Mouse (Mus musculus) heart, postnatal 0 days (tissue): ENCODE data around the gene Btaf1. TPM values are rescaled to one million over a fixed set of nuclear protein-coding genes. Genes with fewer than 3 reads are reported as not detected.

Experiments used
- ATAC-seq: fragments of 200-750 bp; cut with Nextera tagmentation; 2 replicates; pipeline ENCODE4 v1.8.0; 2017; ENCODE audit warnings: low read depth, moderate number of reproducible peaks, moderate library complexity; ENCODE audit not compliant: insufficient read depth
- DNase-seq: peaks from one replicate; pipeline ENCODE4 v3.0.0-alpha.2; 2016; ENCODE audit warnings: low spot score
- H3K27ac ChIP-seq: fragments of 300-500 bp; sonication (generic); 2 replicates; pipeline ENCODE4 v1.5.1; 2014; ENCODE audit warnings: low read depth, mild to moderate bottlenecking
- H3K27me3 ChIP-seq: fragments of 300-500 bp; sonication (generic); 2 replicates; pipeline ENCODE4 v1.6.1; 2014; ENCODE audit warnings: low read length, mixed read lengths; ENCODE audit not compliant: control insufficient read depth, insufficient read depth
- H3K36me3 ChIP-seq: fragments of 300-500 bp; sonication (generic); replicated peaks from 2 replicates; pipeline ENCODE4 v1.6.1; 2014; ENCODE audit warnings: low read length, mixed read lengths; ENCODE audit not compliant: control insufficient read depth, insufficient read depth
- H3K4me1 ChIP-seq: fragments of 300-500 bp; sonication (generic); 2 replicates; pipeline ENCODE4 v1.6.1; 2014; ENCODE audit warnings: antibody characterized with exemption; ENCODE audit not compliant: control insufficient read depth, insufficient read depth
- H3K4me2 ChIP-seq: fragments of 300-500 bp; sonication (generic); 2 replicates; pipeline ENCODE4 v1.6.1; 2014; ENCODE audit warnings: low read depth, mild to moderate bottlenecking, low read length, moderate library complexity
- H3K4me3 ChIP-seq: fragments of 300-500 bp; sonication (generic); 2 replicates; pipeline ENCODE4 v1.5.1; 2014; ENCODE audit warnings: low read depth, low read length
- H3K9ac ChIP-seq: fragments of 300-500 bp; sonication (generic); replicated peaks from 2 replicates; pipeline ENCODE4 v1.6.1; 2014; ENCODE audit warnings: low read depth, low read length, mixed read lengths
- H3K9me3 ChIP-seq: fragments of 300-500 bp; sonication (generic); replicated peaks from 2 replicates; pipeline ENCODE4 v1.6.1; 2016; ENCODE audit warnings: low read length; ENCODE audit not compliant: control insufficient read depth
- CTCF ChIP-seq: IDR thresholded peaks from 2 replicates; pipeline ENCODE4 v1.5.1; 2016; ENCODE audit warnings: antibody characterized with exemption, control low read depth, low read depth
- EP300 ChIP-seq: IDR thresholded peaks from 2 replicates; pipeline ENCODE4 v1.6.1; 2016; ENCODE audit warnings: antibody characterized with exemption, low read depth
- WGBS: fragments of 180-500 bp; shearing (Covaris S2); extraction: QIAGEN DNeasy Blood & Tissue Kit; methylation state at CpG from one replicate; pipeline ENCODE4 v1.1.7; 2014; 5-methylcytosine and 5-hydroxymethylcytosine counted together
- polyA plus RNA-seq: library from polyadenylated mRNA; unstranded; fragments of >200 nt; fragmentation: Nextera tagmentation; extraction: Ambion mirVana; gene quantifications from 2 replicates; pipeline ENCODE4 v1.2.1, GENCODE M21; 2015
- total RNA-seq: library from RNA; depleted of rRNA; stranded (reverse); fragments of >200 nt; gene quantifications from 2 replicates; pipeline ENCODE4 v1.2.3, GENCODE M21; 2014; ENCODE audit warnings: low replicate concordance; rRNA removed

Btaf1 gene
- total and polyA plus RNA-seq, 2 experiments from 2014 or later: 2.9 to 12.6 TPM

GRCm38 (mm10) chr19:37055976-37056556 is 130.2 kb downstream of the Btaf1 start:
- Histone ChIP-seq H3K4me3 (no peak overlapping the region), H3K27me3 (no peaks in the 10 kb centered on the region), H3K9me3 (no peaks in the 10 kb centered on the region), H3K36me3 (0 out of 2 replicates have a peak, but pooled peaks cover 8% of the 10 kb centered on the region), H3K27ac (no peak overlapping the region), H3K9ac (no peak overlapping the region), H3K4me2 (no peak overlapping the region), H3K4me1 (peaks cover 11% of the 10 kb centered on the region)
- WGBS: 80% methylated on average over 4 of the region's 4 CpGs
- no peak for ATAC-seq
- TF ChIP-seq CTCF (no peak), EP300 (no peak)
- DNase-seq: no peak

- no peak overlapping the region for H3K9ac ChIP-seq
- TF ChIP-seq CTCF: no peak
- TF ChIP-seq EP300: no peak
- no peak overlapping the region for H3K4me3 ChIP-seq
- no peak overlapping the region for H3K27ac ChIP-seq
- DNase-seq: no peak
- no peak overlapping the region for H3K4me2 ChIP-seq
- no peaks in the 10 kb centered on the region for H3K9me3 ChIP-seq
- WGBS: 83% methylated on average over 8 of the region's 8 CpGs
- H3K27me3 ChIP-seq: no peaks in the 10 kb centered on the region
- H3K36me3 ChIP-seq: 0 out of 2 replicates have a peak, but pooled peaks cover 8% of the 10 kb centered on the region
- ATAC-seq: no peak
- peaks cover 11% of the 10 kb centered on the region for H3K4me1 ChIP-seq
Observed at GRCm38 (mm10) chr19:37057161-37057905, 131.5 kb downstream of the Btaf1 start.

GRCm38 (mm10) chr19:37059623-37060022 is 133.7 kb downstream of the Btaf1 start:
- peak; percentile 85 for ATAC-seq
- Histone ChIP-seq H3K9ac (no peak overlapping the region), H3K27ac (peak overlapping the region; percentile 65), H3K4me1 (peaks cover 11% of the 10 kb centered on the region), H3K27me3 (no peaks in the 10 kb centered on the region), H3K4me2 (peak overlapping the region; percentile 25; the same call in 1 of the 2 replicates), H3K9me3 (no peaks in the 10 kb centered on the region), H3K36me3 (no peaks in the 10 kb centered on the region), H3K4me3 (no peak overlapping the region)
- TF ChIP-seq EP300: no peak
- TF ChIP-seq CTCF: no peak
- WGBS: 11% methylated on average over 2 of the region's 2 CpGs
- peak; percentile 76 for DNase-seq

- Histone ChIP-seq H3K9me3 (no peaks in the 10 kb centered on the region), H3K9ac (no peak overlapping the region), H3K27ac (peak overlapping the region; percentile 65), H3K4me3 (no peak overlapping the region), H3K4me2 (no peak overlapping the region; the same call in 1 of the 2 replicates), H3K36me3 (no peaks in the 10 kb centered on the region), H3K27me3 (no peaks in the 10 kb centered on the region), H3K4me1 (peaks cover 11% of the 10 kb centered on the region)
- DNase-seq (no peak), ATAC-seq (no peak)
- no peak for TF ChIP-seq CTCF
- WGBS: 55% methylated on average over 4 of the region's 4 CpGs
Observed at GRCm38 (mm10) chr19:37060078-37060477, 134.2 kb downstream of the Btaf1 start.

Other genes with a start within 250 kb of the Btaf1 start
- 35.1 and 56.9 TPM in 2 replicates for gene Ppp1r3c, start 189.4 kb upstream of the Btaf1 start, total RNA-seq
- 39.0 and 44.6 TPM in 2 replicates for gene Ppp1r3c, start 189.4 kb upstream of the Btaf1 start, polyA plus RNA-seq
- gene Tnks2, start 91.8 kb upstream of the Btaf1 start, total RNA-seq: 84.8 and 127 TPM in 2 replicates
- gene Tnks2, start 91.8 kb upstream of the Btaf1 start, polyA plus RNA-seq: 17.1 and 19.8 TPM in 2 replicates
- gene Fgfbp3, start 6.5 kb upstream of the Btaf1 start, total RNA-seq: 3.9 and 4.6 TPM in 2 replicates
- gene Fgfbp3, start 6.5 kb upstream of the Btaf1 start, polyA plus RNA-seq: 5.8 and 6.0 TPM in 2 replicates